Mouse (Mus musculus) right cerebral cortex, adult 18-20 months (tissue): Measurements from ENCODE around the gene Tmem260.

Source experiments
- DNase-seq: peaks from one replicate; pipeline ENCODE4 v3.0.0; 2022; ENCODE audit warnings: mixed read lengths

Tmem260 gene

GRCm38 (mm10) chr14:48482762-48483161 lies 36.8 kb downstream of the Tmem260 start:
- DNase-seq: no peak

GRCm38 (mm10) chr14:48493896-48494295 lies 48.0 kb downstream of the Tmem260 start:
- DNase-seq: no peak

- DNase-seq: no peak
Measured at GRCm38 (mm10) chr14:48502573-48502972, 56.6 kb downstream of the Tmem260 start.

GRCm38 (mm10) chr14:48503691-48504565 lies 58.0 kb downstream of the Tmem260 start:
- no peak for DNase-seq

GRCm38 (mm10) chr14:48504566-48504950 lies 58.6 kb downstream of the Tmem260 start:
- no peak for DNase-seq

- DNase-seq: no peak
Measured at GRCm38 (mm10) chr14:48505606-48506005, 59.7 kb downstream of the Tmem260 start.

GRCm38 (mm10) chr14:48507376-48507775 lies 61.5 kb downstream of the Tmem260 start:
- DNase-seq: no peak

- DNase-seq: no peak
Measured at GRCm38 (mm10) chr14:48509131-48509530, 63.2 kb downstream of the Tmem260 start.

- no peak for DNase-seq
Measured at GRCm38 (mm10) chr14:48513098-48513823, 67.3 kb downstream of the Tmem260 start.

GRCm38 (mm10) chr14:48513824-48514493 lies 68.0 kb downstream of the Tmem260 start:
- DNase-seq: no peak

- no peak for DNase-seq
Measured at GRCm38 (mm10) chr14:48514620-48515019, 68.7 kb downstream of the Tmem260 start.

GRCm38 (mm10) chr14:48515538-48515937 lies 69.6 kb downstream of the Tmem260 start:
- DNase-seq: no peak

GRCm38 (mm10) chr14:48523361-48523760 lies 77.4 kb downstream of the Tmem260 start:
- DNase-seq: no peak

GRCm38 (mm10) chr14:48524135-48524534 lies 78.2 kb downstream of the Tmem260 start:
- no peak for DNase-seq

- no peak for DNase-seq
Measured at GRCm38 (mm10) chr14:48525055-48525454, 79.1 kb downstream of the Tmem260 start.

GRCm38 (mm10) chr14:48530629-48531028 lies 84.7 kb downstream of the Tmem260 start:
- DNase-seq: no peak

GRCm38 (mm10) chr14:48537795-48538766 lies 92.2 kb downstream of the Tmem260 start:
- no peak for DNase-seq

- DNase-seq: no peak
Measured at GRCm38 (mm10) chr14:48545166-48545565, 99.2 kb downstream of the Tmem260 start.

- no peak for DNase-seq
Measured at GRCm38 (mm10) chr14:48546009-48546408, 100.1 kb downstream of the Tmem260 start.

GRCm38 (mm10) chr14:48549703-48550102 lies 103.8 kb downstream of the Tmem260 start:
- no peak for DNase-seq

- DNase-seq: no peak
Measured at GRCm38 (mm10) chr14:48553216-48553615, 107.3 kb downstream of the Tmem260 start.

GRCm38 (mm10) chr14:48553754-48554153 lies 107.8 kb downstream of the Tmem260 start:
- DNase-seq: no peak
